Mouse (Mus musculus): Measurements from ENCODE around the gene Smtnl1. TPM values are rescaled to one million over a fixed set of nuclear protein-coding genes. Genes with fewer than 3 reads are reported as not detected.

The Smtnl1 gene
- polyA plus RNA-seq, 1 experiment from 2014 or later: 1.6 TPM

DNA sequence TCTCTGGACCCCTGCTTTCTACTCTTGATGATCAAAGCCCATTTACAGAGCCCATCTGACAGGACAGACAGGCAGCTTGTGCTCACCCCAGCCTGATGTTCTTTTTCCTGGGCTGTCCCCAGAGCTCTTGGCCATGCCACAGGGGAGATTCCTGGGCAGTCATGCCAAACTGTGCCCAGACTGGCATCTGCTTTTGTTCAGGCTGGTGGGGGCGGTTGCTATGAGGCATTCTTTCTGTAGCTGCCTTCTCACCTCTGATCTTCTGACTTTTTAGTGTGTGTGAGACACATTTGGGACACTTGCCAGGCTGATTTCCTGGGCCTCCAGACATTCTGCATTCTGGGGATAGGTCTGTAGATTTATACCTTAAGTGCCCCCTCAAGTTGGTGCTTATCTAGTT is 36.1 kb upstream of the Smtnl1 start:
- no peaks in the 10 kb centered on the region for H3K27me3 ChIP-seq (replicated peaks; ENCODE audit: control insufficient read depth, insufficient read depth, low read length)
- ATAC-seq (ENCODE audit: low read depth): no peak
- no peak overlapping the region for H3K27ac ChIP-seq (replicated peaks; ENCODE audit: low read depth, low read length)
- peaks cover 36% of the 10 kb centered on the region; the same call in 1 of the 2 replicates for H3K36me3 ChIP-seq (ENCODE audit: control insufficient read depth, insufficient read depth, low read length)
- H3K4me2 ChIP-seq (ENCODE audit: low read depth, low read length): no peak overlapping the region
- no peaks in the 10 kb centered on the region for H3K4me1 ChIP-seq (ENCODE audit: control insufficient read depth, insufficient read depth, low read length)
- WGBS: 81% methylated on average over 1 of the region's 1 CpGs
- no peak for DNase-seq (ENCODE audit: low spot score)
- H3K4me3 ChIP-seq (ENCODE audit: low read depth, low read length): no peak overlapping the region
- no peak overlapping the region for H3K9ac ChIP-seq (ENCODE audit: low read depth, low read length)
- no peaks in the 10 kb centered on the region for H3K9me3 ChIP-seq (ENCODE audit: control insufficient read depth, low read length)

DNA sequence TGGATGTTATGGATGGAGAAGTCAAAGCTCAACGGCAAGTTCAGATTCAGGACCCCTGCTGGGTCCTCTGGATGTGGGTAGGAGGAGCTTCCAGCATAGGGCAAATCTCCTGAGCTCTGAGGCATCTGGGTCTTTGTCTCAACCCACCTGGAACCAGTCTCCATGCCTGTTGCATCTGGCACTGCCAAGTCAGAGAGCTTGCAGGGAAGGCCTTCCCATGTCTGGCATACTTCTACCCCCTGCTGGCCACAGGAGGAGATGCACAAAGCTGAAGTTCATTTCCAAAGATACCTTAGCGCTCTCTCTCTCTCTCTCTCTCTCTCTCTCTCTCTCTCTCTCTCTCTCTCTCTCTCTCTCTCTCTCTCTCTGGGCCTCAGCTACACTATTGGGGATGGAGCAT is 33.3 kb upstream of the Smtnl1 start:
- H3K27ac ChIP-seq (replicated peaks; ENCODE audit: low read depth, low read length): no peak overlapping the region
- H3K36me3 ChIP-seq (ENCODE audit: control insufficient read depth, insufficient read depth, low read length): peaks cover 38% of the 10 kb centered on the region; the same call in 1 of the 2 replicates
- H3K9me3 ChIP-seq (ENCODE audit: control insufficient read depth, low read length): no peaks in the 10 kb centered on the region
- no peak overlapping the region for H3K9ac ChIP-seq (ENCODE audit: low read depth, low read length)
- peak; percentile 87 for ATAC-seq (ENCODE audit: low read depth)
- H3K4me3 ChIP-seq (ENCODE audit: low read depth, low read length): no peak overlapping the region
- no peaks in the 10 kb centered on the region; the same call in 1 of the 2 replicates for H3K4me1 ChIP-seq (ENCODE audit: control insufficient read depth, insufficient read depth, low read length)
- no peak overlapping the region for H3K4me2 ChIP-seq (ENCODE audit: low read depth, low read length)
- H3K27me3 ChIP-seq (replicated peaks; ENCODE audit: control insufficient read depth, insufficient read depth, low read length): no peaks in the 10 kb centered on the region
- peak; percentile 82 for DNase-seq (ENCODE audit: low spot score)
- 43% methylated on average over 2 of the region's 2 CpGs for WGBS

DNA sequence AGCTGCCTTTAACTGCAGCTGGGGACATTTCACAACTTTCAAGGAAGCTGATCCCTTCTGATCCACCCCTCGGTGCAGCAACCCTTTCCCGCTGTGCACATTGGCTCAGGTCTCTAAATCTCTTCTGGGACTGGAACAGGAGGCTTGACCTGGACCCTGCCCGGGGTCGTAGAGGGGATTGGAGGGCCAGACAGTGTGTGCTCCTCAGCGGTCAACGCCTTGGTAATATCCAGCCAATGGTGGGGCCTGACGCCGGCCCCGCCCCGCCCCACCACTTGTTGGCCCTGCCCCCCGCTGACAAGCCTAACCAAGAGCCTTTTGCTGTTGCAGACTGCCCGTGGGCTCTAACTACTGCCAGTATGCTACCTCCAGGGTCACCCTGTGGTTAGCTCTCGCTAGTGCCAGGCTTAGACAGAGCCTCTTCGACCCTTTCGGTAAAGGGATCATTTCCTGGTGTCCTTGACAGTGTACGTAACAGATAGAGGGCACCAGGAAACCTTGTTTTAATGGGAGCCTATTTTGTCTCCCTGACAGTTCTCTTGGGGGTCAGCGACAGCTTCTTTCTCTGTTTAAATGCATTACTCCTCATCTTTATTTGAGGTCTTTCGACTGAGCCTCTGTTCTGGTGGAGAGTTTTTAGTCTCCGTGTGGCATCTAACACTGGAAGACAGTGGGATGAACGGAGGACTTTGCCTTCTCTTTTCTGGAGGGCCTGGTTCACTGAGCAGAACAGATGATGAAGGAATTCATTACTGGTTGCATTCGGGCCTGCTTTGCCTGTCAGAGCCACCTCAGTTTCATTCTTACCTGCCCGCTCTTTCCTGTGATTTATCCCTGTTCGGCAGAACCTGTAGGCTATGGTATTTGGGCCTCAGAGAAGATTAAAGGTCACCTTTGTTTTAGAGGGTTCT is 28.9 kb upstream of the Smtnl1 start:
- Histone ChIP-seq H3K4me3 (ENCODE audit: low read depth, low read length) (no peak overlapping the region), H3K4me1 (ENCODE audit: control insufficient read depth, insufficient read depth, low read length) (no peaks in the 10 kb centered on the region; the same call in 1 of the 2 replicates), H3K27me3 (replicated peaks; ENCODE audit: control insufficient read depth, insufficient read depth, low read length) (no peaks in the 10 kb centered on the region), H3K9me3 (ENCODE audit: control insufficient read depth, low read length) (no peaks in the 10 kb centered on the region), H3K4me2 (ENCODE audit: low read depth, low read length) (peak overlapping the region; percentile 36), H3K9ac (ENCODE audit: low read depth, low read length) (no peak overlapping the region), H3K27ac (replicated peaks; ENCODE audit: low read depth, low read length) (no peak overlapping the region), H3K36me3 (ENCODE audit: control insufficient read depth, insufficient read depth, low read length) (peaks cover 22% of the 10 kb centered on the region; the same call in 1 of the 2 replicates)
- ATAC-seq (ENCODE audit: low read depth) (peak; percentile 33; the same call in 1 of the 2 replicates), DNase-seq (ENCODE audit: low spot score) (no peak)
- WGBS: 38% methylated on average over 19 of the region's 23 CpGs

- ATAC-seq (ENCODE audit: low read depth): no peak
- no peak overlapping the region for H3K4me3 ChIP-seq (ENCODE audit: low read depth, low read length)
- peak overlapping the region; percentile 36; the same call in 1 of the 2 replicates for H3K4me2 ChIP-seq (ENCODE audit: low read depth, low read length)
Measured at GRCm38 (mm10) chr2:84850407-84851129, 28.1 kb upstream of the Smtnl1 start.

DNA sequence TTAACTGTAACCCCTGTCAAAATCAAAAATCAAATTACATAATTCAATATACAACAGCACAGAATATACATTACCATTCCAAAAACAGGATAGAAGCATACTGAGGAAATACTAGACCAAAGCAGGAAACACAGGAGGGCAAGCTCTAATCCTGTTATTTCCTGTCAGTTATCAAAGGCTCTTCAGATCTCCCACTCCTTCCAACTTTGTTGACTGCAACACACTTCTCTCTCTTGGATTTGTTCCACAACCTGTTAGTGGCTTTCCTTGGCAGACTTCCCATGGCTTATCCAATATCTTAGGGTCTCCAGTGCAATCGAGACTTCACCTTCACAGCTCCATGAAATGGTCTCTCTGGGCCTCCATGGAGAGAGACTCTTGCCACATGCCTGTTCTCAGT is 22.8 kb upstream of the Smtnl1 start:
- DNase-seq (ENCODE audit: low spot score): no peak

More at GRCm38 (mm10) chr2:84850407-84851129, 28.1 kb upstream of the Smtnl1 start:
- DNase-seq (ENCODE audit: low spot score): no peak
- no peak overlapping the region for H3K27ac ChIP-seq (replicated peaks; ENCODE audit: low read depth, low read length)
- no peaks in the 10 kb centered on the region for H3K9me3 ChIP-seq (ENCODE audit: control insufficient read depth, low read length)
- 59% methylated on average over 7 of the region's 7 CpGs for WGBS
- H3K27me3 ChIP-seq (replicated peaks; ENCODE audit: control insufficient read depth, insufficient read depth, low read length): no peaks in the 10 kb centered on the region
- H3K4me1 ChIP-seq (ENCODE audit: control insufficient read depth, insufficient read depth, low read length): no peaks in the 10 kb centered on the region; the same call in 1 of the 2 replicates
- peaks cover 22% of the 10 kb centered on the region; the same call in 1 of the 2 replicates for H3K36me3 ChIP-seq (ENCODE audit: control insufficient read depth, insufficient read depth, low read length)
- no peak overlapping the region for H3K9ac ChIP-seq (ENCODE audit: low read depth, low read length)

DNA sequence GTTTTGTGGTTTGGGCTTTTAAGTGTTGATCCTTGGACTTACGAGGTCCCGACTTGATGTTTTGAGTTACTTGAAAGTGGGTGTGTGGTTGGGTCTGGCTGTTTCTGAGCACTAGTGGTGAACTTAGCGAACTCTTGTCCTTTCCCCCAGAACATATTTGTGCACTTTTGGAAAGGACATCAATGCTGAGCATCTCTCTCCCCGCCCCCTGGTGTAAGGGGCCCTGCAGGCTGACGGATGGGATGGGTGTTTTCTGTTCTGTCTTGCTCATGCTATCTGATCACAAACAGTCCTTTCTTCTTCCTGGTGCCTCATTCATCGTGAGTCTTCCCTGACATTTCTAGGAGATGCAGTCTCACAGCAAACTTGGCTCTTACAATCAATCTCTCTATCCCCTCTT is 21.2 kb upstream of the Smtnl1 start:
- H3K4me1 ChIP-seq (ENCODE audit: control insufficient read depth, insufficient read depth, low read length): peaks cover 12% of the 10 kb centered on the region
- 0 out of 2 replicates have a peak, but pooled peaks cover 1% of the 10 kb centered on the region for H3K27me3 ChIP-seq (replicated peaks; ENCODE audit: control insufficient read depth, insufficient read depth, low read length)
- WGBS: 66% methylated on average over 6 of the region's 6 CpGs
- no peak overlapping the region for H3K9ac ChIP-seq (ENCODE audit: low read depth, low read length)
- H3K4me3 ChIP-seq (ENCODE audit: low read depth, low read length): no peak overlapping the region
- DNase-seq (ENCODE audit: low spot score) (no peak), ATAC-seq (ENCODE audit: low read depth) (no peak)
- no peak overlapping the region for H3K27ac ChIP-seq (replicated peaks; ENCODE audit: low read depth, low read length)
- no peak overlapping the region for H3K4me2 ChIP-seq (ENCODE audit: low read depth, low read length)
- no peaks in the 10 kb centered on the region; the same call in 1 of the 2 replicates for H3K36me3 ChIP-seq (ENCODE audit: control insufficient read depth, insufficient read depth, low read length)
- H3K9me3 ChIP-seq (ENCODE audit: control insufficient read depth, low read length): no peaks in the 10 kb centered on the region

More for the DNA sequence above, 22.8 kb upstream of the Smtnl1 start:
- no peak for ATAC-seq (ENCODE audit: low read depth)
- H3K9ac ChIP-seq (ENCODE audit: low read depth, low read length): no peak overlapping the region
- no peaks in the 10 kb centered on the region for H3K27me3 ChIP-seq (replicated peaks; ENCODE audit: control insufficient read depth, insufficient read depth, low read length)
- H3K36me3 ChIP-seq (ENCODE audit: control insufficient read depth, insufficient read depth, low read length): peaks cover 12% of the 10 kb centered on the region; the same call in 1 of the 2 replicates
- 68% methylated on average over 1 of the region's 1 CpGs for WGBS
- H3K4me3 ChIP-seq (ENCODE audit: low read depth, low read length): no peak overlapping the region
- no peak overlapping the region for H3K27ac ChIP-seq (replicated peaks; ENCODE audit: low read depth, low read length)
- peaks cover 11% of the 10 kb centered on the region for H3K4me1 ChIP-seq (ENCODE audit: control insufficient read depth, insufficient read depth, low read length)
- H3K4me2 ChIP-seq (ENCODE audit: low read depth, low read length): no peak overlapping the region
- H3K9me3 ChIP-seq (ENCODE audit: control insufficient read depth, low read length): no peaks in the 10 kb centered on the region

DNA sequence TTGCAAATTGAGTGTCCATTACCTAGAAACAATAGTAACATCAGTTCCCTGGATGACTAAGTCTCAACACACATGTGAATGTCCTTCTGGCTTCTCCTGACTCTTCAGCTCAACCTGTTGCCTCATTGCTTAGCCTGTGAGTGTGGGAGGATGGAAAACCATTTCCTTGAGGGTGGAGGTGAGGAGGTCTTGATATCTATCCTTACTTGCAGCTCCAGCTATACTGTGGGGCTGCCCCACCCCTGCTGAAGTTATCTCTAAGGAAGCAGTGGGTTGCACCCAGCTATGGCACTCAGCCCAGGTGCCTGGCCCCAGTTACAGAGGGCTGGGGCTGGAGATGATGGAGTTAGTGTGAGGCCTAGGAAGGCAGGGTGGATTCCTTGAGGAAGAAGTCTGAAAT is 19.5 kb upstream of the Smtnl1 start:
- H3K4me3 ChIP-seq (ENCODE audit: low read depth, low read length): peak overlapping the region; percentile 66; the same call in 1 of the 2 replicates
- H3K9ac ChIP-seq (ENCODE audit: low read depth, low read length): no peak overlapping the region
- peaks cover 14% of the 10 kb centered on the region for H3K4me1 ChIP-seq (ENCODE audit: control insufficient read depth, insufficient read depth, low read length)
- H3K9me3 ChIP-seq (ENCODE audit: control insufficient read depth, low read length): no peaks in the 10 kb centered on the region
- no peak overlapping the region for H3K27ac ChIP-seq (replicated peaks; ENCODE audit: low read depth, low read length)
- 0 out of 2 replicates have a peak, but pooled peaks cover 6% of the 10 kb centered on the region for H3K27me3 ChIP-seq (replicated peaks; ENCODE audit: control insufficient read depth, insufficient read depth, low read length)
- no peaks in the 10 kb centered on the region; the same call in 1 of the 2 replicates for H3K36me3 ChIP-seq (ENCODE audit: control insufficient read depth, insufficient read depth, low read length)
- peak overlapping the region; percentile 91 for H3K4me2 ChIP-seq (ENCODE audit: low read depth, low read length)
- DNase-seq (ENCODE audit: low spot score) (no peak), ATAC-seq (ENCODE audit: low read depth) (no peak)

- Histone ChIP-seq H3K4me3 (ENCODE audit: low read depth, low read length) (peak overlapping the region; percentile 66), H3K4me2 (ENCODE audit: low read depth, low read length) (peak overlapping the region; percentile 91), H3K36me3 (ENCODE audit: control insufficient read depth, insufficient read depth, low read length) (no peaks in the 10 kb centered on the region), H3K9ac (ENCODE audit: low read depth, low read length) (peak overlapping the region; percentile 83), H3K27ac (replicated peaks; ENCODE audit: low read depth, low read length) (peak overlapping the region; percentile 88), H3K9me3 (ENCODE audit: control insufficient read depth, low read length) (no peaks in the 10 kb centered on the region), H3K4me1 (ENCODE audit: control insufficient read depth, insufficient read depth, low read length) (peaks cover 14% of the 10 kb centered on the region), H3K27me3 (replicated peaks; ENCODE audit: control insufficient read depth, insufficient read depth, low read length) (0 out of 2 replicates have a peak, but pooled peaks cover 6% of the 10 kb centered on the region)
- ATAC-seq (ENCODE audit: low read depth): no peak
- WGBS: 7% methylated on average over 17 of the region's 17 CpGs
- no peak for DNase-seq (ENCODE audit: low spot score)
Measured at GRCm38 (mm10) chr2:84840748-84841563, 18.5 kb upstream of the Smtnl1 start.
